Mouse (Mus musculus) limb, embryonic 14.5 days (tissue): ENCODE measurements at regions not wholly inside any gene's neighbourhood (a gene's known extent, or its start where the extent isn't known, plus 50 kb on each side); places are given as distances from the start of the nearest gene placed in this dataset.

Experiments
- ATAC-seq: fragments of 200-750 bp; cut with Nextera tagmentation; 2 replicates; pipeline ENCODE4 v1.8.0; 2017; ENCODE audit warnings: low read depth, moderate number of reproducible peaks, moderate TSS enrichment; ENCODE audit not compliant: low FRiP score
- DNase-seq: peaks from one replicate; pipeline ENCODE4 v3.0.0-alpha.2; 2015; ENCODE audit warnings: low spot score
- H3K27ac ChIP-seq: fragments of 300-500 bp; sonication (generic); replicated peaks from 2 replicates; pipeline ENCODE4 v1.5.1; 2014; ENCODE audit warnings: low read depth, mild to moderate bottlenecking, low read length, moderate library complexity, mixed read lengths
- H3K27me3 ChIP-seq: fragments of 300-500 bp; sonication (generic); 2 replicates; pipeline ENCODE4 v1.6.1; 2014; ENCODE audit warnings: low read length, mixed read lengths; ENCODE audit not compliant: control insufficient read depth, insufficient read depth
- H3K36me3 ChIP-seq: fragments of 300-500 bp; sonication (generic); 2 replicates; pipeline ENCODE4 v1.6.1; 2014; ENCODE audit warnings: mild to moderate bottlenecking, low read length, moderate library complexity, mixed read lengths; ENCODE audit not compliant: control insufficient read depth, insufficient read depth
- H3K4me1 ChIP-seq: fragments of 300-500 bp; sonication (generic); 2 replicates; pipeline ENCODE4 v1.6.1; 2014; ENCODE audit warnings: antibody characterized with exemption, low read length, mixed read lengths; ENCODE audit not compliant: control insufficient read depth, insufficient read depth
- H3K4me2 ChIP-seq: fragments of 300-500 bp; sonication (generic); replicated peaks from 2 replicates; pipeline ENCODE4 v1.6.1; 2014; ENCODE audit warnings: low read depth, mild to moderate bottlenecking, low read length, moderate library complexity; ENCODE audit not compliant: severe bottlenecking
- H3K4me3 ChIP-seq: fragments of 300-500 bp; sonication (generic); replicated peaks from 2 replicates; pipeline ENCODE4 v1.5.1; 2014; ENCODE audit warnings: low read length
- H3K9ac ChIP-seq: fragments of 300-500 bp; sonication (generic); 2 replicates; pipeline ENCODE4 v1.6.1; 2014; ENCODE audit warnings: mild to moderate bottlenecking, low read depth, low read length, moderate library complexity; ENCODE audit not compliant: severe bottlenecking
- H3K9me3 ChIP-seq: fragments of 300-500 bp; sonication (generic); 2 replicates; pipeline ENCODE4 v1.6.1; 2016; ENCODE audit warnings: low read length; ENCODE audit not compliant: control insufficient read depth
- POLR2A ChIP-seq: fragments of 200-500 bp; IDR thresholded peaks from 2 replicates; pipeline ENCODE4 v1.8.0; 2012; ENCODE audit warnings: inconsistent platforms, mild to moderate bottlenecking, moderate library complexity, borderline replicate concordance; ENCODE audit not compliant: insufficient read depth, insufficient read length; ENCODE audit errors: extremely low read depth
- WGBS: fragments of 180-500 bp; shearing (Covaris S2); extraction: QIAGEN DNeasy Blood & Tissue Kit; methylation state at CpG from one replicate; pipeline ENCODE4 v1.1.7; 2014; 5-methylcytosine and 5-hydroxymethylcytosine counted together

DNA sequence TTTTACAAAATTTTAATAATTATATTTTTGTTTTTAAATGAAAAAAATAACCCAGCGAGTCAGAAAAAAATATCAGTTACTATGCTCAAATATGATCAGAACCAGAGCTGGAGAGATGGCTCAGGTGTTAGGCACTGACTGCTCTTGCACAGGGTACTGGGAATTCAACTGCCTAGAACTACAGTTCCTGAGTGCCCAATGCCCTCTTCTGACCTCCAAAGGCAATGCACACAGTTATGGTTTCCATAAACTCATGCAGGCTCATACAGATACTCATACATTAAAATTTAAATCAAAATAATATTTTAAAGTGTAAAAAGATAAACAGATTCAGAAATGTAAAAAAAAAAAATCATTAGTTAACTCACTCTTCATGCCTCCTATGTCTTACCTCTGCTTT, 465.7 kb downstream of the Arl4a start:
- Histone ChIP-seq H3K27me3 (no peaks in the 10 kb centered on the region), H3K4me1 (no peaks in the 10 kb centered on the region), H3K36me3 (no peaks in the 10 kb centered on the region), H3K27ac (no peak overlapping the region), H3K4me3 (no peak overlapping the region), H3K4me2 (no peak overlapping the region), H3K9ac (no peak overlapping the region), H3K9me3 (no peaks in the 10 kb centered on the region)
- ATAC-seq (no peak), DNase-seq (no peak)
- 85% methylated on average over 1 of the region's 1 CpGs for WGBS
- no peak for TF ChIP-seq POLR2A

DNA sequence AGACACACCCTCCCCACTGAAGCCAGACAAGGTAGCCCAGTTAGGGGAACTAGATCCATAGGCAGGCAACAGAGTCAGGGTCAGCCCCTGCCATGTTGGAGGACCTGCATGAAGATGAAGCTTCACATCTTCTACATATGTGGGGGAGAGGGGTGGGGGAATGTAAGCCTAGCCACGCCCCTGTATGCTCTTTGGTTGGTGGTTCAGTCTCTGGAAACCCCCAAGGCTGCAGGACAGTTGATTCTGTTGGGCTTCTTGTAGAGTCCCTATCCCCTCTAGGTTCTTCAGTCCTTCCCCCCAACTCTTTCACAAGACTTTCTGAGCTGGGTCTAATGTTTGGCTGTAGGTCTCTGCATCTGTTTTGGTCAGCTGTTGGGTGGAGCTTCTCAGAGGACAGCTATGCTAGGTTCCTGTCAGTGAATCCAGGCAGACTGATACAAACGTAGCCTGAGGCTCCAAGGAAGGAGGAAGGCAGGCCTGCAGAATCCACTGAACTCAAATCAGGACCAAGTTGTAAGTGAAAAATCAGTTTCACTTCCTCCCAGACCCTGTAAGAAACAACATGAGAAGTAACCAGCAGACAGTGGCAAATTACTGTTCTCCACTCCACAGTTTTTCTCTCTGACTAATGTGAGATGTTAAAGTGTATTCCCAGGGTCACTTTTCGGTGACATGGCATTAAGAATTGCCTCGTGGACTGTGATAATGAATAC, 476.9 kb downstream of the Arl4a start:
- Histone ChIP-seq H3K4me1 (no peaks in the 10 kb centered on the region), H3K9me3 (no peaks in the 10 kb centered on the region), H3K27me3 (no peaks in the 10 kb centered on the region), H3K36me3 (no peaks in the 10 kb centered on the region), H3K4me3 (no peak overlapping the region), H3K4me2 (no peak overlapping the region), H3K27ac (no peak overlapping the region), H3K9ac (no peak overlapping the region)
- DNase-seq (no peak), ATAC-seq (no peak)
- no peak for TF ChIP-seq POLR2A
- 70% methylated on average over 4 of the region's 4 CpGs for WGBS

DNA sequence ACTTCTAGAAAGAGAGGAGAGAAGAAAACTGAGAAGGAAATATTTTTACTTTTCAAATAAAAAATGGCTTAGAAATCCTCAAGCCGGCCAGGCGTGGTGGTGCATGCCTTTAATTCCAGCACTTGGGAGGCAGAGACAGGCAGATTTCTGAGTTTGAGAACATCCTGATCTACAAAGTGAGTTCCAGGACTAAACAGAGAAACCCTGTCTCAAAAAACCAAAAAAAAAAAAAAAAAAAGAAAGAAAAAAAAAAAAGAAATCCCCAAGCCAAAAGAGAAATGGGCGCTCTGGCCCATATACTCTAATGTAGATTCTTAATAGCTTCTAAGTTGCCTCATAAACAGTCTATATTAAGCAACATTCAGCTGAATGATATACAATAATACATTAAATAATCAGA, 479.3 kb downstream of the Arl4a start:
- 97% methylated on average over 3 of the region's 3 CpGs for WGBS
- H3K9ac ChIP-seq: no peak overlapping the region
- H3K27ac ChIP-seq: no peak overlapping the region
- H3K9me3 ChIP-seq: no peaks in the 10 kb centered on the region
- ATAC-seq: no peak
- no peaks in the 10 kb centered on the region for H3K27me3 ChIP-seq
- DNase-seq: no peak
- no peak overlapping the region for H3K4me2 ChIP-seq
- no peaks in the 10 kb centered on the region for H3K36me3 ChIP-seq
- no peak overlapping the region for H3K4me3 ChIP-seq
- TF ChIP-seq POLR2A: no peak
- no peaks in the 10 kb centered on the region for H3K4me1 ChIP-seq

- H3K36me3 ChIP-seq: no peaks in the 10 kb centered on the region
- H3K9ac ChIP-seq: no peak overlapping the region
- H3K9me3 ChIP-seq: no peaks in the 10 kb centered on the region
- no peak overlapping the region for H3K4me3 ChIP-seq
- no peak for ATAC-seq
- H3K27ac ChIP-seq: no peak overlapping the region
- no peak for DNase-seq
- 69% methylated on average over 2 of the region's 2 CpGs for WGBS
- no peak for TF ChIP-seq POLR2A
- H3K4me1 ChIP-seq: no peaks in the 10 kb centered on the region
- no peak overlapping the region for H3K4me2 ChIP-seq
- no peaks in the 10 kb centered on the region for H3K27me3 ChIP-seq
Measured at GRCm38 (mm10) chr12:39536326-39536725, 501.5 kb downstream of the Arl4a start.

DNA sequence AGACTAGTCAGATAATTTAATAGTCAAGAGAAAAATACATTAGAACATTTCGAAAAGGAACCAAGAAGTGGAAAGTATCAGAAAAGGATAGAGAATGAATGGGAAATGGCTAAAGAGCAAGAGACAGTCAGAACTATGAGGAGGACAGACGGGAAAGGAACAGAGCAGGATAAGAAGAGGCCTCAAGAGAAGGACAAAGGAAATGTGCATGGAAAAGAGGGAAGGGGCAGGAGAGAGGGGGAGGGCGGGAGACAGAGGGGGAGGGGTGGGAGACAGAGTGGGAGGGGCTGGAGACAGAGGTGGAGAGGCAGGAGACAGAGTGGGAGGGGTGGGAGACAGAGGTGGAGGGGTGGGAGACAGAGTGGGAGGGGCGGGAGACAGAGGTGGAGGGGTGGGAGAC, 509.7 kb downstream of the Arl4a start:
- 66% methylated on average over 4 of the region's 4 CpGs for WGBS
- H3K4me3 ChIP-seq: no peak overlapping the region
- H3K27ac ChIP-seq: no peak overlapping the region
- H3K9ac ChIP-seq: no peak overlapping the region
- no peak for TF ChIP-seq POLR2A
- H3K9me3 ChIP-seq: no peaks in the 10 kb centered on the region
- H3K4me1 ChIP-seq: no peaks in the 10 kb centered on the region
- no peak for ATAC-seq
- H3K36me3 ChIP-seq: no peaks in the 10 kb centered on the region
- no peak for DNase-seq
- no peaks in the 10 kb centered on the region for H3K27me3 ChIP-seq
- H3K4me2 ChIP-seq: no peak overlapping the region

DNA sequence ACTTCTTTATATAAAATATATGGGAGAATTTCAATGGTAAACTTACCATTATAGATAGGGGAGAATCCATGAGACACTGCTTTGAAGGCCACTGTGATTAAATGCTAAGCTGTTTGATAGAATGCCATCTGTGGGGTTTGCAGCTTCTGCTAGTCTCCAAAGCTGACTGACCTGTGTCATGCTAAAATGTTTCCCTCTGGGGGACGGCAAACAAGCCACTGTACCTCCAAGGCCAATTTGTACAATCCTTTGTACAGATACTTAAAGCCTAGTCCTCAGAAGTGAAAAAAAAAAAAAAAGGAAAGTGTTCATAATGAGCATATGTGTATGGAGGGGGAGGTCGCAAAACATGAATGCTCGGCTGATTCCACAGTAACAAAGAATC, 510.6 kb downstream of the Arl4a start:
- WGBS: 59% methylated on average over 3 of the region's 3 CpGs
- ATAC-seq: no peak
- TF ChIP-seq POLR2A: no peak

More for the DNA sequence above, 510.6 kb downstream of the Arl4a start:
- no peaks in the 10 kb centered on the region for H3K9me3 ChIP-seq
- H3K27me3 ChIP-seq: no peaks in the 10 kb centered on the region
- no peaks in the 10 kb centered on the region for H3K4me1 ChIP-seq
- H3K9ac ChIP-seq: no peak overlapping the region
- H3K36me3 ChIP-seq: no peaks in the 10 kb centered on the region
- no peak for DNase-seq
- H3K27ac ChIP-seq: no peak overlapping the region
- no peak overlapping the region for H3K4me3 ChIP-seq
- H3K4me2 ChIP-seq: no peak overlapping the region
